Mouse (Mus musculus): ENCODE measurements at regions not wholly inside any gene's neighbourhood (a gene's known extent, or its start where the extent isn't known, plus 50 kb on each side); places are given as distances from the start of the nearest gene placed in this dataset.

GRCm38 (mm10) chr15:31827219-31827618 is 225.6 kb downstream of the Fam173b start:
- TF ChIP-seq CTCF (IDR thresholded peaks at IDR 0.05; ENCODE audit: low read depth, low read length): no peak
- TF ChIP-seq POLR2A (IDR thresholded peaks at IDR 0.05; ENCODE audit: extremely low read depth, insufficient read depth, low read length): no peak

All from liver, adult 2 months (tissue).